Mouse (Mus musculus): ENCODE measurements at regions not wholly inside any gene's neighbourhood (a gene's known extent, or its start where the extent isn't known, plus 50 kb on each side); places are given as distances from the start of the nearest gene placed in this dataset.

GRCm38 (mm10) chr2:170286773-170287172, 138.9 kb upstream of the Zfp217 start:
- TF ChIP-seq CTCF (IDR thresholded peaks at IDR 0.05; ENCODE audit: low read depth) = no peak
- WGBS = 16% methylated on average over 8 of the region's 8 CpGs
- Histone ChIP-seq H3K9ac (ENCODE audit: low read depth, low read length) (peak overlapping the region; percentile 53; the same call in 1 of the 2 replicates), H3K4me1 (replicated peaks; ENCODE audit: insufficient read depth, low read length) (peaks cover 19% of the 10 kb centered on the region), H3K4me3 (replicated peaks; ENCODE audit: low read depth, low read length) (no peak overlapping the region), H3K4me2 (ENCODE audit: low read length) (peak overlapping the region; percentile 80), H3K27ac (peak overlapping the region; percentile 86), H3K27me3 (ENCODE audit: insufficient read depth, low read length) (no peaks in the 10 kb centered on the region), H3K9me3 (replicated peaks; ENCODE audit: low read length) (no peaks in the 10 kb centered on the region), H3K36me3 (ENCODE audit: insufficient read depth, low read length) (no peaks in the 10 kb centered on the region)
- peak; percentile 50 for DNase-seq (ENCODE audit: low spot score)
- no peak for ATAC-seq (replicated peaks; ENCODE audit: low FRiP score, low read depth)

GRCm38 (mm10) chr2:170282463-170282862, 134.6 kb upstream of the Zfp217 start:
- no peak for TF ChIP-seq CTCF (IDR thresholded peaks at IDR 0.05; ENCODE audit: low read depth)
- Histone ChIP-seq H3K9ac (ENCODE audit: low read depth, low read length) (no peak overlapping the region), H3K27me3 (ENCODE audit: insufficient read depth, low read length) (no peaks in the 10 kb centered on the region), H3K36me3 (ENCODE audit: insufficient read depth, low read length) (no peaks in the 10 kb centered on the region), H3K4me1 (replicated peaks; ENCODE audit: insufficient read depth, low read length) (peaks cover 11% of the 10 kb centered on the region), H3K4me3 (replicated peaks; ENCODE audit: low read depth, low read length) (no peak overlapping the region), H3K27ac (no peak overlapping the region), H3K9me3 (replicated peaks; ENCODE audit: low read length) (no peaks in the 10 kb centered on the region), H3K4me2 (ENCODE audit: low read length) (no peak overlapping the region)
- ATAC-seq (replicated peaks; ENCODE audit: low FRiP score, low read depth) = no peak
- WGBS = 60% methylated on average over 6 of the region's 6 CpGs
- no peak for DNase-seq (ENCODE audit: low spot score)

- no peaks in the 10 kb centered on the region for H3K36me3 ChIP-seq (ENCODE audit: insufficient read depth, low read length)
- H3K4me3 ChIP-seq (replicated peaks; ENCODE audit: low read depth, low read length) = no peak overlapping the region
- no peak overlapping the region for H3K4me2 ChIP-seq (ENCODE audit: low read length)
- 73% methylated on average over 6 of the region's 6 CpGs for WGBS
- no peak for DNase-seq (ENCODE audit: low spot score)
- no peaks in the 10 kb centered on the region for H3K9me3 ChIP-seq (replicated peaks; ENCODE audit: low read length)
- no peak for ATAC-seq (replicated peaks; ENCODE audit: low FRiP score, low read depth)
- no peak overlapping the region for H3K27ac ChIP-seq
- no peaks in the 10 kb centered on the region for H3K27me3 ChIP-seq (ENCODE audit: insufficient read depth, low read length)
- no peak overlapping the region for H3K9ac ChIP-seq (ENCODE audit: low read depth, low read length)
- peaks cover 1% of the 10 kb centered on the region; the same call in 1 of the 2 replicates for H3K4me1 ChIP-seq (replicated peaks; ENCODE audit: insufficient read depth, low read length)
- no peak for TF ChIP-seq CTCF (IDR thresholded peaks at IDR 0.05; ENCODE audit: low read depth)
These were observed 133.6 kb upstream of the Zfp217 start for GRCm38 (mm10) chr2:170281311-170282008.

- no peaks in the 10 kb centered on the region for H3K36me3 ChIP-seq (ENCODE audit: insufficient read depth, low read length)
- TF ChIP-seq CTCF (IDR thresholded peaks at IDR 0.05; ENCODE audit: low read depth) = peak; percentile 63
- no peak overlapping the region for H3K9ac ChIP-seq (ENCODE audit: low read depth, low read length)
- no peak overlapping the region for H3K4me3 ChIP-seq (replicated peaks; ENCODE audit: low read depth, low read length)
- no peaks in the 10 kb centered on the region for H3K27me3 ChIP-seq (ENCODE audit: insufficient read depth, low read length)
- no peak overlapping the region for H3K4me2 ChIP-seq (ENCODE audit: low read length)
- no peaks in the 10 kb centered on the region for H3K4me1 ChIP-seq (replicated peaks; ENCODE audit: insufficient read depth, low read length)
- 68% methylated on average over 6 of the region's 6 CpGs for WGBS
- DNase-seq (ENCODE audit: low spot score) = peak; percentile 57
- no peaks in the 10 kb centered on the region for H3K9me3 ChIP-seq (replicated peaks; ENCODE audit: low read length)
- no peak for ATAC-seq (replicated peaks; ENCODE audit: low FRiP score, low read depth)
- no peak overlapping the region for H3K27ac ChIP-seq
These were observed 132.8 kb upstream of the Zfp217 start for GRCm38 (mm10) chr2:170280733-170281132.

GRCm38 (mm10) chr2:170277896-170278295, 130.0 kb upstream of the Zfp217 start:
- H3K36me3 ChIP-seq (ENCODE audit: insufficient read depth, low read length) = no peaks in the 10 kb centered on the region
- no peak overlapping the region for H3K4me2 ChIP-seq (ENCODE audit: low read length)
- peak; percentile 59 for DNase-seq (ENCODE audit: low spot score)
- 40% methylated on average over 8 of the region's 8 CpGs for WGBS
- TF ChIP-seq CTCF (IDR thresholded peaks at IDR 0.05; ENCODE audit: low read depth) = no peak
- no peaks in the 10 kb centered on the region for H3K4me1 ChIP-seq (replicated peaks; ENCODE audit: insufficient read depth, low read length)
- ATAC-seq (replicated peaks; ENCODE audit: low FRiP score, low read depth) = no peak
- no peak overlapping the region for H3K4me3 ChIP-seq (replicated peaks; ENCODE audit: low read depth, low read length)
- H3K9ac ChIP-seq (ENCODE audit: low read depth, low read length) = no peak overlapping the region
- no peak overlapping the region for H3K27ac ChIP-seq
- H3K9me3 ChIP-seq (replicated peaks; ENCODE audit: low read length) = no peaks in the 10 kb centered on the region
- no peaks in the 10 kb centered on the region for H3K27me3 ChIP-seq (ENCODE audit: insufficient read depth, low read length)

GRCm38 (mm10) chr2:170277182-170277767, 129.4 kb upstream of the Zfp217 start:
- Histone ChIP-seq H3K4me3 (replicated peaks; ENCODE audit: low read depth, low read length) (no peak overlapping the region), H3K27me3 (ENCODE audit: insufficient read depth, low read length) (no peaks in the 10 kb centered on the region), H3K9ac (ENCODE audit: low read depth, low read length) (no peak overlapping the region), H3K36me3 (ENCODE audit: insufficient read depth, low read length) (no peaks in the 10 kb centered on the region), H3K4me1 (replicated peaks; ENCODE audit: insufficient read depth, low read length) (no peaks in the 10 kb centered on the region), H3K27ac (no peak overlapping the region), H3K9me3 (replicated peaks; ENCODE audit: low read length) (no peaks in the 10 kb centered on the region), H3K4me2 (ENCODE audit: low read length) (no peak overlapping the region)
- DNase-seq (ENCODE audit: low spot score) (peak; percentile 11), ATAC-seq (replicated peaks; ENCODE audit: low FRiP score, low read depth) (no peak)
- WGBS = 75% methylated on average over 18 of the region's 18 CpGs
- no peak for TF ChIP-seq CTCF (IDR thresholded peaks at IDR 0.05; ENCODE audit: low read depth)

Measured in kidney, postnatal 0 days (tissue).